Mouse (Mus musculus) limb, embryonic 14.5 days (tissue): ENCODE measurements at regions not wholly inside any gene's neighbourhood (a gene's known extent, or its start where the extent isn't known, plus 50 kb on each side); places are given as distances from the start of the nearest gene placed in this dataset.

ENCODE experiments used
- ATAC-seq: fragments of 200-750 bp; cut with Nextera tagmentation; 2 replicates; pipeline ENCODE4 v1.8.0; 2017; ENCODE audit warnings: low read depth, moderate number of reproducible peaks, moderate TSS enrichment; ENCODE audit not compliant: low FRiP score
- DNase-seq: peaks from one replicate; pipeline ENCODE4 v3.0.0-alpha.2; 2015; ENCODE audit warnings: low spot score
- H3K27ac ChIP-seq: fragments of 300-500 bp; sonication (generic); replicated peaks from 2 replicates; pipeline ENCODE4 v1.5.1; 2014; ENCODE audit warnings: low read depth, mild to moderate bottlenecking, low read length, moderate library complexity, mixed read lengths
- H3K27me3 ChIP-seq: fragments of 300-500 bp; sonication (generic); 2 replicates; pipeline ENCODE4 v1.6.1; 2014; ENCODE audit warnings: low read length, mixed read lengths; ENCODE audit not compliant: control insufficient read depth, insufficient read depth
- H3K36me3 ChIP-seq: fragments of 300-500 bp; sonication (generic); 2 replicates; pipeline ENCODE4 v1.6.1; 2014; ENCODE audit warnings: mild to moderate bottlenecking, low read length, moderate library complexity, mixed read lengths; ENCODE audit not compliant: control insufficient read depth, insufficient read depth
- H3K4me1 ChIP-seq: fragments of 300-500 bp; sonication (generic); 2 replicates; pipeline ENCODE4 v1.6.1; 2014; ENCODE audit warnings: antibody characterized with exemption, low read length, mixed read lengths; ENCODE audit not compliant: control insufficient read depth, insufficient read depth
- H3K4me2 ChIP-seq: fragments of 300-500 bp; sonication (generic); replicated peaks from 2 replicates; pipeline ENCODE4 v1.6.1; 2014; ENCODE audit warnings: low read depth, mild to moderate bottlenecking, low read length, moderate library complexity; ENCODE audit not compliant: severe bottlenecking
- H3K4me3 ChIP-seq: fragments of 300-500 bp; sonication (generic); replicated peaks from 2 replicates; pipeline ENCODE4 v1.5.1; 2014; ENCODE audit warnings: low read length
- H3K9ac ChIP-seq: fragments of 300-500 bp; sonication (generic); 2 replicates; pipeline ENCODE4 v1.6.1; 2014; ENCODE audit warnings: mild to moderate bottlenecking, low read depth, low read length, moderate library complexity; ENCODE audit not compliant: severe bottlenecking
- H3K9me3 ChIP-seq: fragments of 300-500 bp; sonication (generic); 2 replicates; pipeline ENCODE4 v1.6.1; 2016; ENCODE audit warnings: low read length; ENCODE audit not compliant: control insufficient read depth
- POLR2A ChIP-seq: fragments of 200-500 bp; IDR thresholded peaks from 2 replicates; pipeline ENCODE4 v1.8.0; 2012; ENCODE audit warnings: inconsistent platforms, mild to moderate bottlenecking, moderate library complexity, borderline replicate concordance; ENCODE audit not compliant: insufficient read depth, insufficient read length; ENCODE audit errors: extremely low read depth
- WGBS: fragments of 180-500 bp; shearing (Covaris S2); extraction: QIAGEN DNeasy Blood & Tissue Kit; methylation state at CpG from one replicate; pipeline ENCODE4 v1.1.7; 2014; 5-methylcytosine and 5-hydroxymethylcytosine counted together

DNA sequence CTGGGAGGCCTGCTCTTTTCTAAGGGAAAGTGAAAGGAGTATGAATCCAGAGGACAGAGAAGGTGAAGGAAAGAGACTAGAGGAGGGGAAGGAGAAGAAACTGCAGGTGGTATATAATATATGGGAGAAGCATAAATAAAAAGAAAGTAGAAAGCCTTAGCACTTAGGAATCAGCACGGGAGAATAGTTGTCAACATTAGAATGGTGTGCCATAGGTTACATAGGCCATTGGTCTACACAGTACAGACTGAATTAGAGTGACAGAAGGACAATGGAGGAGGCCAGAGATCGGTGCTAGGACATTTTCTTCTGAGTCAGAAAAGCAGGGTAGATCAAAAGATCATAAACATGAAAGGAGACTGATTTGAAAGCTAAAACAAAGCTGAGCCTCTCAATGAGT lies 315.7 kb downstream of the Pcdh19 start:
- Histone ChIP-seq H3K27ac (no peak overlapping the region), H3K4me1 (no peaks in the 10 kb centered on the region), H3K27me3 (no peaks in the 10 kb centered on the region), H3K9me3 (no peaks in the 10 kb centered on the region), H3K36me3 (no peaks in the 10 kb centered on the region), H3K4me2 (no peak overlapping the region), H3K4me3 (no peak overlapping the region), H3K9ac (no peak overlapping the region)
- DNase-seq (no peak), ATAC-seq (no peak)
- no peak for TF ChIP-seq POLR2A
- WGBS: 55% methylated on average over 2 of the region's 2 CpGs

DNA sequence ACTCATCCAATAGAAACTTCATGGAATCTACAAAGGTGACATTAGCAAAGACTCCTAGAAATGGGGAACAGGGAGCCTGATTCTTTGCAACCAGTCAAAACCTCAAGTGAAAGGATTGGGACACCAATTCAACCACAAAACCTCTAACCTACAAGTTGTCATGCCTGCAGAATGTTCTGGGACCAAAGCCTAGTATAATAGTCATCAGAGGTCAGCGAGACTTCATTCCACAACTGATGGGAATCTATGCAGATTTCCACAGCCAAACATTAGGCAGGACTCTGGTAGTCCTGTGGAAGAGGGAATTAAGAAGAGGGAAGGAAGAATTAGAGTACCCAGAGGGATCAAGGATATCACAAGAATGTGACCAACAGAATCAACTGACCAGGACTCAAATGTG lies 316.4 kb downstream of the Pcdh19 start:
- Histone ChIP-seq H3K27ac (no peak overlapping the region), H3K36me3 (no peaks in the 10 kb centered on the region), H3K4me2 (no peak overlapping the region), H3K9me3 (no peaks in the 10 kb centered on the region), H3K4me1 (no peaks in the 10 kb centered on the region), H3K27me3 (no peaks in the 10 kb centered on the region), H3K9ac (no peak overlapping the region), H3K4me3 (no peak overlapping the region)
- ATAC-seq: no peak
- no peak for TF ChIP-seq POLR2A
- no peak for DNase-seq
- 82% methylated on average over 1 of the region's 1 CpGs for WGBS

DNA sequence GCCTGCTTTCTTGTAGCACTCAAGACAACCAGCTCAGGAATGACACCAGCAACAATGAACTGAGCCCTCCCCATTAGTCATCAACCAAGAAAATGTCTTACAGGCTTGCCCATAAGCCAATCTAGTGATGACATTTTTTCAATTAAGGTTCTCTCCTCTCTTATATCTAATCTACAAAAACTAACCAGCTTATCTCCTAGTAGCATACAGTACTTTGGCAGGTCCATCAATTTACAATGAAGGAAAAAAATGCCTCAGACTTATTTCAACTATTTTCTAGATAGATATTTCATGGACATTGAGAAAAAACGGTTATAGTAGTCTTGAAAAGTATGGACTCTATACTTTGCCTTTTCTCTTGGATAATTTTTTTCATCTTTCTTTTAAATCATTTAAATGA lies 328.0 kb downstream of the Pcdh19 start:
- no peaks in the 10 kb centered on the region for H3K9me3 ChIP-seq
- WGBS: 74% methylated on average over 1 of the region's 1 CpGs
- DNase-seq (no peak), ATAC-seq (no peak)
- H3K27ac ChIP-seq: no peak overlapping the region
- no peak overlapping the region for H3K4me3 ChIP-seq
- no peak for TF ChIP-seq POLR2A
- no peak overlapping the region for H3K4me2 ChIP-seq
- H3K27me3 ChIP-seq: no peaks in the 10 kb centered on the region
- no peaks in the 10 kb centered on the region for H3K4me1 ChIP-seq
- H3K9ac ChIP-seq: no peak overlapping the region
- H3K36me3 ChIP-seq: no peaks in the 10 kb centered on the region
